Mouse (Mus musculus): Measurements from ENCODE around the gene Rab9b. TPM values are rescaled to one million over a fixed set of nuclear protein-coding genes. Genes with fewer than 3 reads are reported as not detected.

The Rab9b gene
- 1.2 and 2.5 TPM in 2 replicates for polyA plus RNA-seq (2016; fragmentation: Nextera tagmentation; extraction: Ambion mirVana)

DNA sequence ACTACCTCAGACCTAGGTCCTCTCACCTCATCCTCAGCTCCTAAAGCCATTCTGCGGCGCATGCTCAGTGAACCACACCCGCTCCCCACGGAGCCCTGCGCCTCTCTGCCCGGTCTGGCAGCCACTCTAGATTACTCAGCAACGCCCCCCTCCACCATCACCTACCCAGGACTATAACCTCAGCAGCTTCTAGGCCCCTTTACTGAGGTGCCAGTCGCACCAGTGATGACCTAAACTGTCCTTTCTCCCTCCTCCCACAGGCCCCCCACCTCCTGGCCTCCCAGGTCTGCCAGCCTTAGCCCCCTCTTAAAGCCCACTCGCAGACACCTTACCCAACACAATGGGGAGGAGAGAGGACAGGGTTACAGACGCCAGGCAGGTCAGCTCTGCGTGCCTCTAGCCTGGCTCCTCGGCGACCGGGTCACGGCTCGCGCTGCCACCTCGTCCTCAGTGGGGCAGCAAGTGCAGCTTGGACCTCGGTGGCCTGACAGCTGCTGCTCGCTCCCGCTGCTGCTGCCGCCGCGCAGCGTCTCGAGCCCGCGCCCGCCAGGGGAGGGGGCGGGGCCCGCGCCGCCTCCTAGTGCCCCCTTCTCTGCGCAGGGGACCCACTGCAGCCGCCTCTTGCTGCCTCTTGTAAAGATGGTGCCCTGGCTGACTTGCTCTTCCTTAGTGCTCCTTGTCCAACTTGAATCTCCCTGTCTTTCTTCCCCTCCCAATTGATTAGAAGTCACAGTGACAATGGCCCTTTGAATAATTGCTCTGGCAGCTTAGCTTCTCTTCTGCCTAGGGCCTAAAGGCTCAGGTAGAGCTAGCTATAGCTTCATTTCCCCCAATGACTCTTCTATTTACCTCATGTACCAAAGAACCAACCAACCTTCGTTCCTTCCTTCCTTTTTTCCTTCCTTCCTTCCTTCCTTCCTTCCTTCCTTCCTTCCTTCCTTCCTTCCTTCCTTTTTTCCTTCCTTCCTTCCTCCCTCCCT lies at the start of gene Rab9b:
Gene Rab9b (minus strand): TSS at position 695 of the 980 bp plus-strand sequence.
- peak; percentile 31 for DNase-seq (ENCODE audit: low spot score)
- Histone ChIP-seq H3K27ac (peak within 1 kb of the TSS; percentile 67), H3K27me3 (ENCODE audit: insufficient read depth, poor library complexity, severe bottlenecking) (peaks cover 22% of the 10 kb centered on the region), H3K9me3 (no peaks in the 10 kb centered on the region), H3K4me1 (replicated peaks) (no peaks in the 10 kb centered on the region), H3K36me3 (no peaks in the 10 kb centered on the region), H3K4me3 (peak within 1 kb of the TSS; percentile 60)
- 12% methylated on average over 33 of the region's 36 CpGs for WGBS

DNA sequence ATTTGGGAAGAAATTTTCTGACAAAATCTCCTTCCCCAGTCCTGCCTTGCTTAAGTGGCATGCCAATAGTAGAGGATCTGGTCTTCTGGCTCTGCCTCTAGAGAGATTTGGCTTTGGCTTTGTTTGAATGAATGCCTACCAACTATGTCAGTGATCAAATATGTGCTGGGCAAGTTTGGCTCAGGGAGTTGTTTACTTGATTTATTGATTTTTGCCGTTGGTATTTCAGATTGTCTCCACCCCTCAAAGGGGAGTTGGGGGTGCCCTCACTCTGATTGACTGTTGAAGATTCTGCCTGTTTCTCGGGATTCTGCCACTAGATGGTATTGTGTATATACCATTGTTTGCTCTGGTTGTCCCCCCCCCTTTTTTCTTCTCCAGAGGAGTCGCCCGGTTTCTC lies 35.8 kb upstream of the Rab9b start:
- H3K4me1 ChIP-seq (replicated peaks), result no peaks in the 10 kb centered on the region
- WGBS, result 60% methylated on average over 4 of the region's 4 CpGs
- no peaks in the 10 kb centered on the region for H3K27me3 ChIP-seq (ENCODE audit: insufficient read depth, poor library complexity, severe bottlenecking)
- H3K27ac ChIP-seq, result no peak overlapping the region
- H3K36me3 ChIP-seq, result no peaks in the 10 kb centered on the region
- H3K9me3 ChIP-seq, result no peaks in the 10 kb centered on the region
- no peak overlapping the region for H3K4me3 ChIP-seq
- DNase-seq (ENCODE audit: low spot score), result no peak

- H3K4me3 ChIP-seq, result no peak overlapping the region
- no peak overlapping the region for H3K27ac ChIP-seq
- no peak for DNase-seq (ENCODE audit: low spot score)
These were observed 27.2 kb upstream of the Rab9b start for GRCm38 (mm10) chrX:136895757-136896156.

GRCm38 (mm10) chrX:136850300-136850699 lies 18.3 kb downstream of the Rab9b start:
- Histone ChIP-seq H3K27ac (no peak overlapping the region), H3K4me3 (no peak overlapping the region)

More at GRCm38 (mm10) chrX:136895757-136896156, 27.2 kb upstream of the Rab9b start:
- Histone ChIP-seq H3K36me3 (no peaks in the 10 kb centered on the region), H3K9me3 (no peaks in the 10 kb centered on the region), H3K27me3 (ENCODE audit: insufficient read depth, poor library complexity, severe bottlenecking) (no peaks in the 10 kb centered on the region), H3K4me1 (replicated peaks) (no peaks in the 10 kb centered on the region)
- 66% methylated on average over 2 of the region's 2 CpGs for WGBS

GRCm38 (mm10) chrX:136828610-136829009 lies 39.9 kb downstream of the Rab9b start:
- peaks cover 7% of the 10 kb centered on the region for H3K36me3 ChIP-seq
- peaks cover 11% of the 10 kb centered on the region; the same call in 1 of the 2 replicates for H3K27me3 ChIP-seq (ENCODE audit: insufficient read depth, poor library complexity, severe bottlenecking)
- peak overlapping the region; percentile 29 for H3K27ac ChIP-seq
- H3K9me3 ChIP-seq, result no peaks in the 10 kb centered on the region
- no peak overlapping the region for H3K4me3 ChIP-seq
- H3K4me1 ChIP-seq (replicated peaks), result peaks cover 16% of the 10 kb centered on the region
- DNase-seq (ENCODE audit: low spot score), result peak; percentile 31

More at GRCm38 (mm10) chrX:136850300-136850699, 18.3 kb downstream of the Rab9b start:
- no peaks in the 10 kb centered on the region for H3K27me3 ChIP-seq (ENCODE audit: insufficient read depth, poor library complexity, severe bottlenecking)
- no peak for DNase-seq (ENCODE audit: low spot score)
- H3K4me1 ChIP-seq (replicated peaks), result no peaks in the 10 kb centered on the region
- H3K36me3 ChIP-seq, result no peaks in the 10 kb centered on the region
- H3K9me3 ChIP-seq, result no peaks in the 10 kb centered on the region
- 28% methylated on average over 3 of the region's 3 CpGs for WGBS

- 57% methylated on average over 4 of the region's 4 CpGs for WGBS
- Histone ChIP-seq H3K27me3 (ENCODE audit: insufficient read depth, poor library complexity, severe bottlenecking) (peaks cover 19% of the 10 kb centered on the region; the same call in 1 of the 2 replicates), H3K4me1 (replicated peaks) (peaks cover 20% of the 10 kb centered on the region), H3K9me3 (no peaks in the 10 kb centered on the region), H3K36me3 (no peaks in the 10 kb centered on the region), H3K4me3 (no peak overlapping the region), H3K27ac (no peak overlapping the region)
- no peak for DNase-seq (ENCODE audit: low spot score)
These were observed 43.5 kb downstream of the Rab9b start for GRCm38 (mm10) chrX:136825016-136825415.

- DNase-seq (ENCODE audit: low spot score), result no peak
- no peaks in the 10 kb centered on the region for H3K36me3 ChIP-seq
- 15% methylated on average over 1 of the region's 1 CpGs for WGBS
- H3K27ac ChIP-seq, result no peak within 1 kb of the TSS
- no peaks in the 10 kb centered on the region for H3K9me3 ChIP-seq
- H3K4me1 ChIP-seq (replicated peaks), result peaks cover 10% of the 10 kb centered on the region
- H3K4me3 ChIP-seq, result 0 out of 2 replicates have a peak within 1 kb of the TSS, but pooled peaks have one; percentile 6
- peaks cover 24% of the 10 kb centered on the region for H3K27me3 ChIP-seq (ENCODE audit: insufficient read depth, poor library complexity, severe bottlenecking)
These were observed 46.2 kb downstream of the Rab9b start, which contains the start of gene Plp1 for GRCm38 (mm10) chrX:136822371-136822770. Gene Plp1, plus strand, starts transcription at chrX:136822671.

DNA sequence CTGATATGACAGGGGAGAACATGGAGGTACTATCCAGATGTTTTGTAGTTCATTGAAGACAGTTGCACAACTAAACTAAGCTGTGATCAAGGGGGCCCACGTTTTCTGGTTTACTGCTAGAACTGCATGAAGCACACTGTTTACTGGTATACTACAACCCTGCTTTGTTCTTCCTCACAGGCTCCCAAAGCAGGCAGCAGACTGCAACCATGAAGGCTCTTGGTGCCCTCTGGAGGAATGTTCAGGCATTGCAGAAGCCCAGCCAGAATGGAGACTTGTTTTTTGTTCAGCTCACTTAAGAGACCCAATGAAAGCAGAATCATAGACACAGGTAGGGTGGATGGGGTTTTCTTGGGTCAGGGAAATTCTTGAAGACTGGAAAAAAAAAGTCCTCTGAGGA lies 48.3 kb downstream of the Rab9b start:
- no peaks in the 10 kb centered on the region for H3K9me3 ChIP-seq
- no peak overlapping the region for H3K4me3 ChIP-seq
- peaks cover 30% of the 10 kb centered on the region for H3K27me3 ChIP-seq (ENCODE audit: insufficient read depth, poor library complexity, severe bottlenecking)
- H3K36me3 ChIP-seq, result no peaks in the 10 kb centered on the region
- DNase-seq (ENCODE audit: low spot score), result peak; percentile 68
- peak overlapping the region; percentile 73 for H3K27ac ChIP-seq
- peaks cover 4% of the 10 kb centered on the region; the same call in 1 of the 2 replicates for H3K4me1 ChIP-seq (replicated peaks)
- 10% methylated on average over 1 of the region's 1 CpGs for WGBS

DNA sequence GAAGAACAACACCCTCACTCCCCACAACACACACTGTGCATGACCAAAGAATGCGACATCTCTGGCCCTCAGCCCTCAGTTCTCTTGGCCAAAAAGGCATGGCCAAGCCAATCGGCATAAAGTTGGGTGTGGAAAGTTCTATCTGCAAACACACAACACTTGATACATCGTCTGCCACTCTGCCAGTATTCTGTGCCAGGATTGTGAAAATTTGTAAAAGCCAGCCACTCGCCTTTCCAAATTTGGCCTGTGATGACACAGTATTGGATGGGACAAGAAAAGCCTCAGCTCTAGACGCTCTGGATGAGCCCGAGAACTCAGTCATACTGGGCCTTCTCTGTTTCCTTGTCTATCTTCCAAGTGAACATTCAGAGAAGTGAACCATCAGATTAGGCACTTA lies 48.8 kb downstream of the Rab9b start:
- peaks cover 4% of the 10 kb centered on the region; the same call in 1 of the 2 replicates for H3K4me1 ChIP-seq (replicated peaks)
- no peaks in the 10 kb centered on the region for H3K9me3 ChIP-seq
- no peaks in the 10 kb centered on the region for H3K36me3 ChIP-seq
- DNase-seq (ENCODE audit: low spot score), result no peak
- WGBS, result 88% methylated on average over 6 of the region's 6 CpGs
- H3K27ac ChIP-seq, result peak overlapping the region; percentile 73
- H3K27me3 ChIP-seq (ENCODE audit: insufficient read depth, poor library complexity, severe bottlenecking), result peaks cover 30% of the 10 kb centered on the region
- no peak overlapping the region for H3K4me3 ChIP-seq

Other genes with a start within 250 kb of the Rab9b start
- 7.2 and 9.0 TPM in 2 replicates for gene Tceal1, start 160.8 kb downstream of the Rab9b start, polyA plus RNA-seq (2016; fragmentation: Nextera tagmentation; extraction: Ambion mirVana)
- gene Morf4l2, start 125.1 kb downstream of the Rab9b start, polyA plus RNA-seq (2016; fragmentation: Nextera tagmentation; extraction: Ambion mirVana), result 514 and 571 TPM in 2 replicates
- gene Glra4, start 88.6 kb downstream of the Rab9b start, polyA plus RNA-seq (2016; fragmentation: Nextera tagmentation; extraction: Ambion mirVana), result 0.14 TPM in 1 of 2 replicates, not detected in the other
- 12.8 and 23.7 TPM in 2 replicates for gene Plp1, start 46.1 kb downstream of the Rab9b start, polyA plus RNA-seq (2016; fragmentation: Nextera tagmentation; extraction: Ambion mirVana)
- gene H2bfm, start 58.6 kb upstream of the Rab9b start, polyA plus RNA-seq (2016; fragmentation: Nextera tagmentation; extraction: Ambion mirVana), result not detected in 2 replicates
- 45.2 and 53.5 TPM in 2 replicates for gene Tmsb15b2, start 106.7 kb upstream of the Rab9b start, polyA plus RNA-seq (2016; fragmentation: Nextera tagmentation; extraction: Ambion mirVana)
- 4.7 and 5.7 TPM in 2 replicates for gene Tmsb15l, start 108.1 kb upstream of the Rab9b start, polyA plus RNA-seq (2016; fragmentation: Nextera tagmentation; extraction: Ambion mirVana)
- gene Tmsb15b1, start 108.1 kb upstream of the Rab9b start, polyA plus RNA-seq (2016; fragmentation: Nextera tagmentation; extraction: Ambion mirVana), result 21.5 and 22.3 TPM in 2 replicates
- 52.4 and 66.5 TPM in 2 replicates for gene Zcchc18, start 124.4 kb upstream of the Rab9b start, polyA plus RNA-seq (2016; fragmentation: Nextera tagmentation; extraction: Ambion mirVana)
- 10.4 and 12.1 TPM in 2 replicates for gene Slc25a53, start 169.5 kb upstream of the Rab9b start, polyA plus RNA-seq (2016; fragmentation: Nextera tagmentation; extraction: Ambion mirVana)
- 7.9 and 12.2 TPM in 2 replicates for gene Fam199x, start 180.8 kb upstream of the Rab9b start, polyA plus RNA-seq (2016; fragmentation: Nextera tagmentation; extraction: Ambion mirVana)

All from hindbrain, embryonic 10.5 days (tissue).